Mouse (Mus musculus) kidney, embryonic 16.5 days (tissue): ENCODE results near the gene Gm20388. TPM values are rescaled to one million over a fixed set of nuclear protein-coding genes. Genes with fewer than 3 reads are reported as not detected.
A peak's percentile ranks its signal among the peaks of the same experiment; 100 is the strongest.
"Not testable (repeated sequence)": the region's sequence is repeated elsewhere in the genome, so short reads cannot be mapped to it uniquely, and the experiment has no call there.

ENCODE experiments used
- ATAC-seq: fragments of 200-750 bp; cut with Nextera tagmentation; 2 replicates; pipeline ENCODE4 v1.8.0; 2017; ENCODE audit warnings: moderate TSS enrichment; ENCODE audit not compliant: low FRiP score, low TSS enrichment
- H3K27ac ChIP-seq: fragments of 300-500 bp; sonication (generic); 2 replicates; pipeline ENCODE4 v1.5.1; 2014; ENCODE audit warnings: low read length
- H3K27me3 ChIP-seq: fragments of 300-500 bp; sonication (generic); 2 replicates; pipeline ENCODE4 v1.6.1; 2014; ENCODE audit warnings: low read length, control low read depth, mixed read lengths; ENCODE audit not compliant: insufficient read depth
- H3K36me3 ChIP-seq: fragments of 300-500 bp; sonication (generic); 2 replicates; pipeline ENCODE4 v1.6.1; 2014; ENCODE audit warnings: low read length, control low read depth, mixed read lengths; ENCODE audit not compliant: insufficient read depth
- H3K4me1 ChIP-seq: fragments of 300-500 bp; sonication (generic); 2 replicates; pipeline ENCODE4 v1.6.1; 2014; ENCODE audit warnings: low read length, control low read depth, mixed read lengths; ENCODE audit not compliant: insufficient read depth
- H3K4me2 ChIP-seq: fragments of 300-500 bp; sonication (generic); replicated peaks from 2 replicates; pipeline ENCODE4 v1.6.1; 2014; ENCODE audit warnings: low read depth, low read length
- H3K4me3 ChIP-seq: fragments of 300-500 bp; sonication (generic); 2 replicates; pipeline ENCODE4 v1.5.1; 2014; ENCODE audit warnings: mild to moderate bottlenecking, low read length
- H3K9ac ChIP-seq: fragments of 300-500 bp; sonication (generic); replicated peaks from 2 replicates; pipeline ENCODE4 v1.6.1; 2014; ENCODE audit warnings: low read length
- H3K9me3 ChIP-seq: fragments of 300-500 bp; sonication (generic); 2 replicates; pipeline ENCODE4 v1.6.1; 2016; ENCODE audit warnings: low read length, control low read depth
- WGBS: fragments of 180-500 bp; shearing (Covaris S2); extraction: QIAGEN DNeasy Blood & Tissue Kit; methylation state at CpG from one replicate; pipeline ENCODE4 v1.1.7; 2014; 5-methylcytosine and 5-hydroxymethylcytosine counted together
- polyA plus RNA-seq: library from polyadenylated mRNA; unstranded; fragments of >200 nt; fragmentation: Nextera tagmentation; extraction: Ambion mirVana; gene quantifications from 2 replicates; pipeline ENCODE4 v1.2.1, GENCODE M21; 2015

The Gm20388 gene
- polyA plus RNA-seq, 1 experiment from 2014 or later = 7.7 TPM

DNA sequence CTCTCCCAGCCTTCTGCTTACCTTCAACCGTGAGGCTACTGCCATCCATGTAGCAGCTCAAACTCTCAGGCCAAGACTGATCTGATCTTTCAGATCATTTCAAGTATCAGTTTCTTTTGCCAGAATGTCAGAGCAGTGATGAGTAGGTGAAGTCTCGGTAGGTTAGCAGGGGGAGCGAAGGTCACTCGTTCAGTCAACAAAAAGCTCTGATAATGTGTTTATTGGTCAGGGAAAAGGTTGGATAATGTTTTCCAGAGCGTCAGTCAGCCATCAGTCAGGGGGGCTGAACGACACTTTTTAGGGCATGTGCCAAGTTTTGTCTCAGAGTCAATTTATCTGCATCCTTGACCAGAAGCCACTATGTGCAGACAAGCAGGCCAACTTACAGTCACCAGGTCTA, 3562.3 kb downstream of the Gm20388 start:
- H3K4me2 ChIP-seq, ATAC-seq, H3K9ac ChIP-seq, H3K27ac ChIP-seq, H3K27me3 ChIP-seq, H3K36me3 ChIP-seq, H3K4me1 ChIP-seq, H3K4me3 ChIP-seq, H3K9me3 ChIP-seq: not testable (repeated sequence)
- WGBS = 58% methylated on average over 6 of the region's 6 CpGs

DNA sequence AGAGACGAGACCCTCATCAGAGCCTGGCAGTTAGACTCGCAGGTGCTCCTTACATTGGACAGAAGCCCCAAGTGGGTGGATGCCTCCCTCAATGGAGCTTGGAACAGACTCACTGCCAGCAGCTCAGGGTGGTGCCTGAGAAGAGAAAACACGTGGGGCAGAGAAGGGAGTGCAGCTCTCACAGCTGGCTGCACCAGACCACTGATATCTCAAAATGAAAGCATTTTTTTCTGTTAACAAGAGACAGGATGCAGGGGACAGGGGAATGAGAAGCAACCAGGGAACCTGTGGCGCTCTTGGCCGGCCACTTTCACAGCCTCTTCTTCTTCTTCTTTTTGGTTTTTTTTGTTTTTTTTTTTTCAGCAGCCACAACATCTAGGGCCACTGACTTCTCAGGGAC, 3563.9 kb downstream of the Gm20388 start:
- H3K27ac ChIP-seq, H3K9me3 ChIP-seq, H3K4me3 ChIP-seq, H3K4me2 ChIP-seq, H3K36me3 ChIP-seq, H3K9ac ChIP-seq, H3K27me3 ChIP-seq, ATAC-seq: not testable (repeated sequence)
- 60% methylated on average over 5 of the region's 5 CpGs for WGBS
- H3K4me1 ChIP-seq = peaks cover 13% of the 10 kb centered on the region

DNA sequence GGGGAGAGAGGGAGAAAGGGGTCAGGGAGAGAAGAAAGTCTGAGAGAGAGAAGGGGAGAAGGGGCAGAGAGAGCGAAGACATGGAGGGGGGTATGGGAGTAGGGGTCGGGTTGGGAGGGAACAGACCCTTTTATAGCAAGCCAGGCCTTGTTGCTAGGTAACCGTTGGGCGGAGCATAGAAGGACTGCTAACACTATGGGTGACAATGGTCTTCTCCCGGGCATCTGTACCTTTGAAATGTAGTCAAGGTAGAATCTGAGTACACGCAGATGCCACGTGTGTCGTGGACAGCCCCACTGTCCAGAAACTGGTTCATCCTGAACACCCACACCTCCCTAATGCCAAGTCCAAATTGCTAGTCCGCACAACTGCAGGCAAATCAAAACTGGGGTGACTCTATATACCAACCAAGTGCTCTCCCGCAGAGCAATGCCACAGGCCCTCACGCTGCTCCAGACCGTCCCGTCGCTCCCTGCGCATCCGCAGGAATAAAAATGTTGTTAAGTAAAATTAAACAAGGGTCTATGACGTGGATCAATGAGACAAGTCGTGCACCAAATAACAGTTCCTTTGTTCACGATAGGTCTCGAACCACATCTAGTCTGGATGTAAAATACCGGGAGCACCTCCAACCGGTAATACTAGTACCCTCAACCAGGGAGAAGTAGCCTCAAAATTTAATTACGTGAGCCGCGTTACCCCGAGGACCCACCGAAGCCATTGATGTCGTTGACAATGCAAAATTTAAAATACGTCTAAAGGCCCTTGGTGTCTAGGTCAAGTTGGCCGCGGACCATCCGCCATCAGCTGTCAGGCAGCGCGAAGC, 3566.5 kb downstream of the Gm20388 start:
- H3K4me1 ChIP-seq = peaks cover 13% of the 10 kb centered on the region
- 8% methylated on average over 34 of the region's 34 CpGs for WGBS
- H3K9me3 ChIP-seq = no peaks in the 10 kb centered on the region
- peak overlapping the region; percentile 84 for H3K4me2 ChIP-seq
- H3K27ac ChIP-seq = peak overlapping the region; percentile 95; the same call in 1 of the 2 replicates
- H3K4me3 ChIP-seq = peak overlapping the region; percentile 64
- H3K36me3 ChIP-seq = peaks cover 8% of the 10 kb centered on the region; the same call in 1 of the 2 replicates
- peak; percentile 52 for ATAC-seq
- H3K27me3 ChIP-seq = no peaks in the 10 kb centered on the region
- H3K9ac ChIP-seq = peak overlapping the region; percentile 86

DNA sequence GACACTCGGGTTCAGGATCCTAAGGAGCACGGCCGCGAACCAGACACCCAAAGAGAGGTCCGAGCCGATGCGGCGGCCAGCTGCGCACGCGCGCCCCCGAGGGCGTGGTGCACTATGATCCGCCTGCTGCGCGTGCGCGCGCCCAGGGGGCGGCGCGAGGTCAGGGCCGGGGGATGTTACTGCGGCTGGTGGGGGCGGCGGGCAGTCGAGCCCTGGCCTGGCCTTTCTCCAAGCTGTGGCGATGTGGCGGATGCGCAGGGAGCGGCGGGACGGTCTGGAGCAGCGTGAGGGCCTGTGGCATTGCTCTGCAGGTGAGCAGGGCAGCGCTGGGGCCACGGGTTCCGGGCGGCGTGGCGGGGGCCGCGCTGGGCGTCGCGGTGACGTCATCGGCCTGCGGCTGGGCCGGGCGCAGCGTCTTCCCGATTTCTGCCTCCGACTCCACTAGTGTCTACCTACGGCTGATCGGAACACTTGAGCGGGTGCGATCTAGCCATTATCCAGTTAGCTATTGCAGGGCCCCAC, 3567.2 kb downstream of the Gm20388 start, which contains the start of gene Afg3l1:
Gene Afg3l1 (plus strand): TSS at position 167 of the 522 bp plus-strand sequence.
- no peaks in the 10 kb centered on the region for H3K27me3 ChIP-seq
- H3K9me3 ChIP-seq = no peaks in the 10 kb centered on the region
- peak within 1 kb of the TSS; percentile 84 for H3K4me2 ChIP-seq
- peak within 1 kb of the TSS; percentile 95 for H3K27ac ChIP-seq
- peaks cover 12% of the 10 kb centered on the region; the same call in 1 of the 2 replicates for H3K36me3 ChIP-seq
- peak; percentile 93 for ATAC-seq
- peak within 1 kb of the TSS; percentile 86 for H3K9ac ChIP-seq
- peaks cover 13% of the 10 kb centered on the region for H3K4me1 ChIP-seq
- peak within 1 kb of the TSS; percentile 64 for H3K4me3 ChIP-seq
- WGBS = 0% methylated on average over 56 of the region's 58 CpGs

DNA sequence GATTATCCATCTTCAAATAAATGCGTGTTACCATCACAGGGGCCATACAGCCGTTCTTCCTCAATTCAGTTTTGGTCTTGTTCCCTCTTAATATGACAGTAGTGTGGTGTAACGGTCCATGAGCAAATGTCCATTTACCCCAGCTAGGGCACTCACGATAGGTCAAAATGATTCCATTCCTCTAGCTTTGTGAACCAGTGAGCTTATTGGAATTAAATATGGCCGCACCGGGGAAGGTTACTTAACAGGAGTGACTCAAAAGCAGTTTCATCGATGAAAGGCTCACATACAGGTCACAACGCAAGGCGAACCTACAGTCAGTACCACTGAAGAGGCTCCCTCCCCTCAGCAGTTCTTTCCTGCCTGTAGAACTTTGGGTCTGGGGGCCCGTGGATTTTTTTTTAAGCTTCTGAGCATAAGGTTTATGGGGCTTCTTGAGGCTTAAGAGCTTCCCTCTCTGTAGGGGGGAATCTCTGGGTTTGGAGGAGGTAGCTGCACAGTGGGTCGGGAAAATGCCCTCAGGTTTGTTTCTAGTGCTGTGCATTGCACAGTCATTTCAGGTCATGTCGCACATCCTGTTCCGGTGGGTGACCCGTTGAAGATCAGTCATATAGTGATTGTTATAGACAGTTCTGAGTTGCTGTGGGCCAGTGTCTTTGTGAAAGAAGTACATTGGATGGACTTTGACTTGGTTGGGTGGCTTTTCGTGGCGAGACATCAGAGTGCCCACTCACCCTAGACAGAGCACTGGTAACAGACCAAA, 3568.0 kb downstream of the Gm20388 start:
- Histone ChIP-seq H3K4me3 (peak overlapping the region; percentile 64), H3K27me3 (no peaks in the 10 kb centered on the region), H3K4me1 (peaks cover 13% of the 10 kb centered on the region), H3K27ac (peak overlapping the region; percentile 95), H3K9me3 (no peaks in the 10 kb centered on the region), H3K36me3 (peaks cover 12% of the 10 kb centered on the region; the same call in 1 of the 2 replicates), H3K9ac (peak overlapping the region; percentile 86), H3K4me2 (peak overlapping the region; percentile 84)
- WGBS = 32% methylated on average over 16 of the region's 16 CpGs
- no peak for ATAC-seq

DNA sequence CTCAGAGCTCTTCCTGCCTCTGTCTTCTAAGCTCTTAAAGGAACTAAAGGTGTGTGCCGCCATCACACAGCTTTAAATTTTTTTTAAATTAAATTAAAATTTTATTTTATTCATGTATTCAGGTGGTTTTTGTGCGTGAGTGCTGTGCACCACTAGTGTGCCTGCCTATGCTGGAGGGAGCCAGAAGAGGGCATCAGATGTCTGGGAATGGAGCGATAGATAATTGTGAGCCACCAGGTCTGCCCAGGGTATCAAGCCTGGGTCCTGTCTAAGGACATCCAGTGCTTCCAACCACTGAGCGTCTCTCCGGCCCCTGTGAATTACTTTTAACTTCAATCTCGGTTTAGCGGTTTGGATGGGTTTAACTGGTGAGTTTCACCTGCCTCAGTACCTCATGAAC, 3572.0 kb downstream of the Gm20388 start:
- Histone ChIP-seq H3K4me1 (peaks cover 8% of the 10 kb centered on the region), H3K4me2 (no peak overlapping the region), H3K27me3 (no peaks in the 10 kb centered on the region), H3K4me3 (no peak overlapping the region), H3K36me3 (peaks cover 43% of the 10 kb centered on the region), H3K9me3 (no peaks in the 10 kb centered on the region), H3K9ac (no peak overlapping the region), H3K27ac (no peak overlapping the region)
- ATAC-seq = no peak
- WGBS = 91% methylated on average over 7 of the region's 7 CpGs

DNA sequence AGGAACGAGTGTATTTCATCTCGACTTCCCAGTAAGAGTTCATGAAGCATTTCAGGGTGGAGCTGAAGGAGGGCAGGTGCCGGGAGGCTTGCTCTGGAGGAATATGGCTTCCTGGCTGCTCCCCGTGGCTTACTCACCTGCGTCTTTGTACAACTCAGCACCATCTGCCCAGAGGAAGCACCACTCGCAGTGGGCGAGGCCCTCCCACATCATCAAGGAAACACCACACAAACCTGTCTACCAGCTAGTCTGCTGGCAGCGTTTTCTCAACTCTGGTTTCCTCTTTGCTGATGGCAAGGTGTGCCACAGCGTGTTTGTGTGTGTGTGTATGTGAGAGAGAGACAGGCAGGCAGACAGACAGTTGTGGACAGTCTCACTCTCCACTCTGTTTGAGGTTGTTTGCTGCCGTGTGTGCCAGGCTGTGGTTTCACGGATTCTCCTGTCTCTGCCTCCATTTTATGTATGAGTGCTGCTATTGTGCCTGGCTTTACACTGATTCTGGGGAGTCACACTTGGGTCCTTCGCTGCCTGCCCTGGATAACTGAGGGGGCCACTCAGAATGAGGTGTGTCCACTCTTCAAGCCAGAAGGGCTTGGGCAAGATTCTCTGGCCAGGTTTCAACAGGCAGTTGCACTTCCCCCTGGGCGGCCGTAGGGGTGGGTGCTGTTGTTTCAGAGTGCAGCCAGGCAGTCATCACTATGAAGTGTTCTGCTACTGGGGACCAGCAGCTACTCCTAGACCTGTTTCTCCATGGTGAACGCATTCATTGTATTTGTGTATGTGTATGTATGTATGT, 3580.8 kb downstream of the Gm20388 start:
- Histone ChIP-seq H3K27me3 (no peaks in the 10 kb centered on the region), H3K4me2 (no peak overlapping the region), H3K27ac (no peak overlapping the region), H3K36me3 (peaks cover 88% of the 10 kb centered on the region), H3K4me1 (no peaks in the 10 kb centered on the region), H3K4me3 (no peak overlapping the region), H3K9ac (no peak overlapping the region), H3K9me3 (no peaks in the 10 kb centered on the region)
- ATAC-seq = no peak
- WGBS = 89% methylated on average over 15 of the region's 15 CpGs

DNA sequence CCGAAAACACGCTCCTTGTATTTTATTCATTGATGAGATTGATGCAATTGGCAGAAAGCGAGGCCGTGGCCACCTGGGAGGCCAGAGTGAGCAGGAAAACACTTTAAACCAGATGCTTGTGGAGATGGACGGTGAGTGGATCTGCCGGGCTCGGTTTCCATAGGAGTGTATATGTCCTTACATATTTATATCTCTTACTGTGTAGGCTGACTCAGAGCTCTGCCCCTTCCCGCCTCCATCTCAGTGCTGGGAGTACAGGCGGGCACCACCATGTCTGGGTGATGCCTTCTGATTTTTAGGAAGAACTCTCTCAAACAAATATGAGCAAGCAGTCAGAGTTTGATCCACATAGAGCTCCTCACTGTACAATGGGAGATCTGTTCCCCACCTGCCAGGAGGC, 3582.3 kb downstream of the Gm20388 start:
- Histone ChIP-seq H3K27me3 (no peaks in the 10 kb centered on the region), H3K4me2 (no peak overlapping the region), H3K4me3 (no peak overlapping the region), H3K36me3 (peaks cover 85% of the 10 kb centered on the region), H3K9ac (no peak overlapping the region), H3K9me3 (no peaks in the 10 kb centered on the region), H3K27ac (no peak overlapping the region), H3K4me1 (no peaks in the 10 kb centered on the region)
- WGBS = 94% methylated on average over 9 of the region's 9 CpGs
- ATAC-seq = no peak

DNA sequence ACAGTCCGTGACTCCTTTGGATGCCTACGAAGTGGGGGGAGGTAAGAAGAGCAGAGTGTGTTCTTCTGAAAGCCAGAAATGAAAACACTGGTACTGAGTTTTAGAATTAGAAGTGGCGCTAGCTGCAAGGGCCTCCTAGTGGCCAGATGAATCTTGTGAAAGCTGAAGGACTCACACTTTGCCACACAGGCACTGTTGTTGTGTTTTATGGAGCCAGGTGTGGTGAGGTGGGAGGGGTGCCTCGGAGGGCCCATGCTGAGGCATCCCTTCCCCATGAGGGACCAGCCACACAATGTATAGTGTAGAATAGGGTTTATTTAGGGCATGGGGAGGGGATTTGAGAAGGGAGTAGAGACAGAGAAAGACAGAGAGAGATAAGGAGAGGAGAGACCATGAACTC, 3587.1 kb downstream of the Gm20388 start:
- no peak for ATAC-seq
- no peak overlapping the region for H3K27ac ChIP-seq
- 81% methylated on average over 4 of the region's 4 CpGs for WGBS
- no peaks in the 10 kb centered on the region for H3K9me3 ChIP-seq
- H3K9ac ChIP-seq = no peak overlapping the region
- H3K4me3 ChIP-seq = no peak overlapping the region
- no peaks in the 10 kb centered on the region for H3K27me3 ChIP-seq
- peaks cover 87% of the 10 kb centered on the region for H3K36me3 ChIP-seq
- no peaks in the 10 kb centered on the region for H3K4me1 ChIP-seq
- no peak overlapping the region for H3K4me2 ChIP-seq
